Mouse (Mus musculus): Measurements from ENCODE around the gene Ank3.

- TF ChIP-seq CTCF (conservative IDR thresholded peaks at IDR 0.05; ENCODE audit: insufficient read depth, insufficient read length, low read depth, low read length) (no peak), POLR2A (IDR thresholded peaks at IDR 0.05; ENCODE audit: low read depth, low read length) (no peak)
Measured at GRCm38 (mm10) chr10:69571972-69572371, 173.4 kb downstream of the Ank3 start.
